ENCODE assay signal across 8 mouse cellular contexts in the genomic region with DNA sequence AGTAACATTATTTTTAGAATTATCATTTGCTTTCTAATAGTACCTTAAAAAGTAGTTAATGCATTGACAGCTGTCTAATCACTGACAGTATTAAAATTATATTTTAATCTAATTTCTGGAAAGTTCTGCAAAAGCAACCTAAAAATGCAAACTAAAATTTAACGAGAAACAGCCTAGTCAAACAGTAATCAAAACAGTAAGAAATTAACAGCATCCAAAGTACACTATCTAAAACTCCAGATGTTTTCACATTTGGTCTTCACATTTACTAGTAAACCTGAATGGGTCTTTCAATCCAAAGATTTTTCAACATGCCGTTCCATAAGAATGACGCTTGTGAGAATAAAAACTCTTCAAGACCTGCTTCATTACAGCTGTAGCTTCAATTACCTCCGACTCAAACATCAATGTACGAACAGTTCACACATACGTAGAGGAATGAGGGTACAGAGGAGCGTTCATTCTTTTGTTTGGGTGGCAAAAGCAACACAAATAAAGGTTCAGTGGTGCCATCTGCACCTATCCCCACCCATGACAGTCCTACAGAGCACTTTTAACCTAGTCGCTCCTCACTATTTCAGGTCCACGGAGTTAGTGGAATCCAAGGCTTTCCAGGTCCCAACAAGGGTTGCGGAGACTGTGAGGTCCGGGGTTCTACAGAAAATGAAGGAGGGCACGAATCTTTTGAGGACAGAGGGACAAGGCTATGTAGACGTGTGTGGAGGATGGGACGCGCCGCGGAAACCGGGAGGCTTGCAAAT. TPM values are rescaled to one million over a fixed set of nuclear protein-coding genes. Genes with fewer than 3 reads are reported as not detected.
DNase-seq lines count a peak whose midpoint lies in the region; ATAC-seq and TF ChIP-seq lines count a peak whose summit lies in the region.

No protein-coding gene starts in this region.

- WGBS in lung, adult 2 months = 6% methylated on average over 18 of the region's 18 CpGs
- WGBS in heart, postnatal 0 days = 5% methylated on average over 18 of the region's 18 CpGs

- TF ChIP-seq POLR2A in lung, adult 2 months (IDR thresholded peaks at IDR 0.05; ENCODE audit: borderline replicate concordance, extremely low read depth, low read depth, low read length) = no peak

- TF ChIP-seq CTCF in lung, adult 2 months (IDR thresholded peaks at IDR 0.05; ENCODE audit: insufficient read depth, low read length) = no peak
- no peak for TF ChIP-seq CTCF in heart, postnatal 0 days (IDR thresholded peaks at IDR 0.05; ENCODE audit: low read depth)

- intact Hi-C loops in gastrocnemius, postnatal 14 days (cut with DNase I; ENCODE audit: low total_unique reads) = no loop called here

- peak overlapping the region; percentile 91 for H3K4me3 ChIP-seq in lung, adult 2 months (replicated peaks; ENCODE audit: extremely low read depth, low read depth, low read length)
- peak overlapping the region; percentile 93 for H3K4me3 ChIP-seq in brown adipose tissue, adult 24 weeks (ENCODE audit: insufficient read depth, low read depth, low read length)
- peak overlapping the region; percentile 95 for H3K4me3 ChIP-seq in heart, postnatal 0 days (ENCODE audit: low read depth, low read length)

- no peaks in the 10 kb centered on the region for H3K36me3 ChIP-seq in heart, postnatal 0 days (replicated peaks; ENCODE audit: control insufficient read depth, insufficient read depth, low read length)

- no peak for ATAC-seq in heart, postnatal 0 days (ENCODE audit: insufficient read depth, low read depth)
- 0 out of 2 replicates have a peak, but pooled peaks have one; percentile 1 for ATAC-seq in megakaryocyte, adult 5-6 weeks (ENCODE audit: poor library complexity, severe bottlenecking)

- 0 out of 2 replicates have a peak overlapping the region, but pooled peaks have one; percentile 50 for H3K27ac ChIP-seq in brown adipose tissue, adult 24 weeks (replicated peaks; ENCODE audit: low read depth, low read length)
- peak overlapping the region; percentile 90 for H3K27ac ChIP-seq in heart, postnatal 0 days (ENCODE audit: low read depth)

- no peak for DNase-seq in lung, adult 2 months
- DNase-seq in lung, postnatal 14 days = no peak
- DNase-seq in heart, postnatal 0 days (ENCODE audit: low spot score) = no peak
- DNase-seq in ovary, postnatal 14 days (ENCODE audit: low spot score) = no peak
- DNase-seq in urinary bladder, postnatal 25 days (ENCODE audit: low spot score) = no peak
- DNase-seq in gastrocnemius, postnatal 14 days = no peak

- peak overlapping the region; percentile 83 for H3K9ac ChIP-seq in heart, postnatal 0 days (replicated peaks; ENCODE audit: low read depth, low read length)

- no peaks in the 10 kb centered on the region for H3K27me3 ChIP-seq in heart, postnatal 0 days (ENCODE audit: control insufficient read depth, insufficient read depth, low read length)

- peaks cover 4% of the 10 kb centered on the region for H3K4me1 ChIP-seq in lung, adult 2 months (ENCODE audit: control insufficient read depth, insufficient read depth, low read length)
- peaks cover 4% of the 10 kb centered on the region for H3K4me1 ChIP-seq in brown adipose tissue, adult 24 weeks (ENCODE audit: control insufficient read depth, insufficient read depth, insufficient read length, low read length)
- peaks cover 6% of the 10 kb centered on the region; the same call in 1 of the 2 replicates for H3K4me1 ChIP-seq in heart, postnatal 0 days (ENCODE audit: control insufficient read depth, insufficient read depth)

- H3K9me3 ChIP-seq in heart, postnatal 0 days (replicated peaks; ENCODE audit: control insufficient read depth, low read length) = no peaks in the 10 kb centered on the region

- H3K4me2 ChIP-seq in heart, postnatal 0 days (ENCODE audit: low read depth, low read length) = peak overlapping the region; percentile 70

- TF ChIP-seq EP300 in heart, postnatal 0 days (IDR thresholded peaks at IDR 0.05; ENCODE audit: low read depth) = no peak

RNA-seq across cellular contexts. Expression of gene Ankib1, which starts 0.9 kb away (rescaled TPM):
- 6.5 and 7.9 TPM in 2 replicates for polyA plus RNA-seq in lung, adult 2 months (2012; rRNA removed)
- 12.6 TPM in 2 replicates for polyA plus RNA-seq in brown adipose tissue, adult 24 weeks (2012; ENCODE audit: insufficient read depth, insufficient read length, missing spikeins)
- total RNA-seq in heart, postnatal 0 days (2014; rRNA removed; ENCODE audit: low replicate concordance) = 10.2 and 13.3 TPM in 2 replicates
- polyA plus RNA-seq in heart, postnatal 0 days (2015; fragmentation: Nextera tagmentation; extraction: Ambion mirVana) = 3.5 and 3.7 TPM in 2 replicates
- 21.0 and 24.8 TPM in 2 replicates for total RNA-seq in megakaryocyte, adult 5-6 weeks (2015)
- 29.4 and 31.8 TPM in 2 replicates for total RNA-seq in megakaryocyte, adult 5-6 weeks (2017)
- total RNA-seq in gastrocnemius, postnatal 14 days (2021) = 10 to 100 TPM; 18.2 to 19.0 TPM

RNA-seq across cellular contexts. Expression of gene Krit1, which starts 1.1 kb away (rescaled TPM):
- 5.9 and 10.3 TPM in 2 replicates for polyA plus RNA-seq in lung, adult 2 months (2012; rRNA removed)
- polyA plus RNA-seq in brown adipose tissue, adult 24 weeks (2012; ENCODE audit: insufficient read depth, insufficient read length, missing spikeins) = 14.9 and 21.5 TPM in 2 replicates
- 23.8 and 39.6 TPM in 2 replicates for total RNA-seq in heart, postnatal 0 days (2014; rRNA removed; ENCODE audit: low replicate concordance)
- 29.5 and 30.0 TPM in 2 replicates for polyA plus RNA-seq in heart, postnatal 0 days (2015; fragmentation: Nextera tagmentation; extraction: Ambion mirVana)
- total RNA-seq in megakaryocyte, adult 5-6 weeks (2015) = 48.7 and 53.7 TPM in 2 replicates
- 47.4 and 58.8 TPM in 2 replicates for total RNA-seq in megakaryocyte, adult 5-6 weeks (2017)
- 10 to 100 TPM; 14.5 to 15.3 TPM for total RNA-seq in gastrocnemius, postnatal 14 days (2021)

RNA-seq across cellular contexts. Expression of gene Lrrd1, which starts 43.1 kb away (rescaled TPM):
- polyA plus RNA-seq in lung, adult 2 months (2012; rRNA removed) = 0.04 and 0.07 TPM in 2 replicates
- polyA plus RNA-seq in brown adipose tissue, adult 24 weeks (2012; ENCODE audit: insufficient read depth, insufficient read length, missing spikeins) = not detected in 2 replicates
- total RNA-seq in heart, postnatal 0 days (2014; rRNA removed; ENCODE audit: low replicate concordance) = not detected in 2 replicates
- 0.14 and 0.29 TPM in 2 replicates for polyA plus RNA-seq in heart, postnatal 0 days (2015; fragmentation: Nextera tagmentation; extraction: Ambion mirVana)
- total RNA-seq in megakaryocyte, adult 5-6 weeks (2015) = 0.07 and 0.48 TPM in 2 replicates
- not detected in 2 replicates for total RNA-seq in megakaryocyte, adult 5-6 weeks (2017)
- total RNA-seq in gastrocnemius, postnatal 14 days (2021) = not detected
